Mouse (Mus musculus) bone marrow macrophage, adult 2 months (primary cell): ENCODE data around the gene Metap1d. TPM values are rescaled to one million over a fixed set of nuclear protein-coding genes. Genes with fewer than 3 reads are reported as not detected.

ENCODE experiments used
- H3K27ac ChIP-seq: 2 replicates; pipeline ENCODE4 v1.5.1; 2012; ENCODE audit warnings: low read depth, low read length; ENCODE audit not compliant: insufficient read depth
- H3K4me1 ChIP-seq: 2 replicates; pipeline ENCODE4 v1.6.1; 2012; ENCODE audit warnings: low read length; ENCODE audit not compliant: control insufficient read depth, insufficient read depth
- H3K4me3 ChIP-seq: 2 replicates; pipeline ENCODE4 v1.5.1; 2012; ENCODE audit warnings: mild to moderate bottlenecking, low read length, moderate library complexity; ENCODE audit not compliant: insufficient read depth
- CTCF ChIP-seq: IDR thresholded peaks from 2 replicates; pipeline ENCODE4 v1.5.1; 2012; ENCODE audit warnings: low read depth, mild to moderate bottlenecking, low read length, moderate library complexity
- POLR2A ChIP-seq: IDR thresholded peaks from 2 replicates; pipeline ENCODE4 v1.6.1; 2012; ENCODE audit warnings: mild to moderate bottlenecking, low read depth, low read length, borderline replicate concordance
- polyA plus RNA-seq: library from polyadenylated mRNA; stranded (reverse); fragments of >200 nt; gene quantifications from 2 replicates; pipeline ENCODE4 v1.2.4, GENCODE M21; 2012; ENCODE audit not compliant: missing spikeins, insufficient read depth, insufficient read length

Gene Metap1d
- polyA plus RNA-seq, 1 experiment, result 32.5 TPM

DNA sequence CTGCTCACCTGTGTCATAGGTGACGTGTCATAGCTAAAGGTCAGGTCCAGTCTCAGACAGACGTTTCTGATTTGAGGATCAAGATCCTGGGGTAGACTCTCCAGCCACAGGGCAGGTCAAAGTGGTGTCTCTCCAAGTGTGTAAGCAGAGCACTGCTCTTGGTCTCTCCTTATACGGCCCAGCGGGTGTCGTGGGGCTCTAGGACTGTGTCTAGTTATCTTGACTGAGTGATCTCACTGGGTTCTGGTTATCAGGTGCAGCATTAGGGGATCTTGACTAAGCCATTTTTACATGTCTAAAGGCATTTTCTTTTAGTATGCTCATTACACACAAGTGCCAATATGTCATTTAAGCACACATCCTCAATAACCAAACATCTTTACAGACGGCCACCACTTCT is 18.0 kb downstream of the Metap1d start:
- no peak overlapping the region for H3K27ac ChIP-seq
- no peaks in the 10 kb centered on the region for H3K4me1 ChIP-seq
- TF ChIP-seq CTCF, result no peak
- TF ChIP-seq POLR2A, result no peak

DNA sequence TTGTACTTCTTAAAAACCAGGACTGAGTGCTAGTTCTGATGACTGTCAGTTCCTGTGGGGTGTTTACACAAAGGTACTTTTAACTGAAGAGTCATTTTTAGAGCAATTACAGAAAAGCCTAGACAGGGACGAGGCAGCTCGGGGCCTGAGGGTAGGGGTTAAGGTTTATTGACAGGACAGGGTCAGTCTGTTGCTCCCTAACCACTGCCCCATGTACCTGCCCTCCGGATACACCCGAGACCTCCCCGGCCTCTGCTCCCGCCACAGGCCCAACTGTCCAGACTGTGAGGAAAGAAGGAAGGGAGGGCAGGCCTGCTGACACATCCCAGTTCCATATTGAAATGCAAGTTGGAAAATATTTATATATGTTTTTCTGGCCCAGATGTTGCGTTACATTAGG is 20.8 kb downstream of the Metap1d start:
- Histone ChIP-seq H3K27ac (no peak overlapping the region), H3K4me1 (no peaks in the 10 kb centered on the region), H3K4me3 (no peak overlapping the region)
- TF ChIP-seq CTCF (no peak), POLR2A (no peak)

More for the DNA sequence above, 18.0 kb downstream of the Metap1d start:
- no peak overlapping the region for H3K4me3 ChIP-seq

DNA sequence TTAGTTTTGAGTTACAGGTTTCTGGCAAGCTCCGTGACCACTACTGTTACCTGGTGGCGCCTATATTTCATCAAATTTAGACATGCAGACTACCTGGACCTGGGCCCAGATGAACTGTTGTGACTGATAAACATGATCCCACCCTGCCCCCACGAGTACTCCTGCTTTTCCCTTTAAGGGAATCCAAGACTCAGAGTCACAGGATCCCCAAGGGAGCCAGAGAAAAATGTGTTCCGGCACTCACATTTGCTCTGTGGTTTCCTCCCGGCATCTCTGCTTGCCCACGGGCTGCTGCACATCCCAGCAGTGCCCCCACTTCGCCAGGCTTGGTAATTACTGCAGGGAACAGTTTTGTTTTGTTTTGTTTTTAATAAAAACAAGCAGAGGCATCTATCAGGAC is 21.3 kb downstream of the Metap1d start:
- Histone ChIP-seq H3K27ac (no peak overlapping the region), H3K4me3 (no peak overlapping the region), H3K4me1 (no peaks in the 10 kb centered on the region)
- no peak for TF ChIP-seq POLR2A
- no peak for TF ChIP-seq CTCF

DNA sequence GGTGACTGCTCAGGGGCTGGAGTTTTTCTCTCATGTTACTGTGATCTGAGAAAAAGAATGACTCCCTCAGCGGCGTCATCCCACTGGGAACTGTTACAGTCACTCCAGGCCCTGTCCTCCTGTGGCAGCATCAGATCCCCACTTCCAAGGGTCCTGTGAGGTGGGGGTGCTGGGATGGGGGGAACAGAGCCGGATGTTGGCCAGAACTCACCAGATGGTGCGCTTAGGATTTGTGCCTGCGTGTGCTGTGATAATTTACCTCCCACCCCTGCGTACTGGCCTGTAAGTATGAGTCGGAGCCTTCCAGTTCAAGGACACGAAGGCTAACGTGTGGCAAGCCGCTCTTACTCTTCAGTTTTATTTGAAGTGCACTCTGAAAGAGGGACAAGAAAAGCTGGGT is 22.2 kb downstream of the Metap1d start:
- no peak overlapping the region for H3K4me3 ChIP-seq
- TF ChIP-seq CTCF, result no peak
- TF ChIP-seq POLR2A, result no peak
- H3K27ac ChIP-seq, result no peak overlapping the region
- no peaks in the 10 kb centered on the region for H3K4me1 ChIP-seq

DNA sequence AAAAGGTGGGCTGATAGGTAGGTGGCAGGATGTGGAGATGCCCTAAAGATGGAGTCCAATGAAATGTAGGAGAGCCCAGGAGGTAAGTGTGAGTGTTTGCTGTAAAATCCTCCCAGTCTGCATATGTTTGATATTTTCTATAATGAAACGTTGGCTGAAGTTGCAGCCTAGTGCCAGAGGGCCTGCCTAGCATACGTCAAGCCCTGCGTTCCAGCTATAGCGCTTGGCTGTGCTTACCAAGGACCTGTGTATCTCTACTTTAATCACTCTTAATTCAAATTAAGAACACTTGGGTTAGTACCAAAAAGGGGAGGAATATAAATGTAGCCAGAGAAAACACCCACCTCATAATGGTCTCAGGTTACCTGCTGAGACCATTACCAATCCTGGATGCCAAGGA is 22.7 kb downstream of the Metap1d start:
- Histone ChIP-seq H3K4me3 (no peak overlapping the region), H3K27ac (no peak overlapping the region), H3K4me1 (no peaks in the 10 kb centered on the region)
- TF ChIP-seq CTCF (no peak), POLR2A (no peak)

DNA sequence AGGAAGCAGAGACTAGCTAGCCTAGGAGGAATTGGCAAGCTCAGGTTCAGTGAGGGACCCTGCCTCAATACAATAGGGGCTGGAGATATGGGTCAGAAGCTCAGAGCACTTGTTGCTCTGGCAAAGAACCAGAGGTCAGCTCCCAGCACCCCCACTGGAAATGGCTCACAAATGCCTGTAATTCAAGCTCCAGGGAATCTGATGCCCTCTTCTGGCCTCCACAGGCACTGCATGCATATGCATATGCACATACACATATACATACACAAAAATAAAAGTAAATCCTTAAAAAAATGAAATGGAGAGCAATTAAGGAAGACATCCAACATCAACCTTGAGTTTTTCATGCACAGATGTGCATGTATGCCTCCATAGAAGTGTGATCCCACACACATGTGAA is 24.7 kb downstream of the Metap1d start:
- 0 out of 2 replicates have a peak, but pooled peaks have one; percentile 12 for TF ChIP-seq CTCF
- TF ChIP-seq POLR2A, result no peak
- peaks cover 10% of the 10 kb centered on the region for H3K4me1 ChIP-seq

DNA sequence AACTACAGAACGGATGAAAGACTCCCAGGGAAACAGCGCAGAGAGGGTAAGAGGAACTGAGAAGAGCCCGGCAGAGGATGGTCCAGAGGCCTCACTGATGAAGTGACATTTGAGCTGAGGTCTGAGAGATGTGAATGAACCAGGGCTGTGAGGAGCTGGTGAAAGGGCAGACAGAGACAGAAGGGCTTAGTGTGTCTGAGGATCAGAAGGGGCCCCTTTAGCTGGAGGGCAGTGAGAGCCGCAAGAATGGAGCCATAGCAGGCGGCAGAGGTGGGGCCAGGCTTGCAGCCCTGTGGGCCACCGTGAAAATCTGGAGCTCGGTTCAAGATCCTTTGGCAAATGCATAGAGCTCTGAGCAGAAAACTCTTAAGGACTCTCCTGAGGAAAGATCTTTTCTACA is 26.8 kb downstream of the Metap1d start:
- TF ChIP-seq CTCF (no peak), POLR2A (no peak)
- Histone ChIP-seq H3K27ac (no peak overlapping the region), H3K4me1 (peaks cover 22% of the 10 kb centered on the region), H3K4me3 (no peak overlapping the region)

More for the DNA sequence above, 24.7 kb downstream of the Metap1d start:
- no peak overlapping the region for H3K4me3 ChIP-seq
- no peak overlapping the region for H3K27ac ChIP-seq

DNA sequence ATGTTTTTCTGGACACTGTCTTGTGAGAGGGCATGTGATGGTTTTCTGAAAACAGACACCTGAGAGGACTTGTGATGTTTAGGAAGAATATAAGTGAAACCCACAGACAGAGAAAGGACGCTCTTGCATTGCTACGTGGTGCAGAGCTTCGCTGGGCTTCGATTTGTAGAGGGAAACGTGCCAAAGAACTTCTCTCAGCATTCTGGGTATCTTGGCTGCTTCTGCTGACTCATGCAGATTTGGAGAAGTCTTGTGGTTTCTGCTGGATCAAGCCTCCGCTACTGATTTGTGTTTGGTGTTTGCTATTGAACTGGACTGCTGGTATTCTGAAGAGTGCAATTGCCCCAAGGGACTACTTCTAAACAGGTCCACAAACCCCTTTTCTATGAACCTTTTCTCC is 28.7 kb downstream of the Metap1d start:
- peak overlapping the region; percentile 73 for H3K27ac ChIP-seq
- H3K4me1 ChIP-seq, result peaks cover 22% of the 10 kb centered on the region
- TF ChIP-seq CTCF (no peak), POLR2A (no peak)
- no peak overlapping the region for H3K4me3 ChIP-seq

DNA sequence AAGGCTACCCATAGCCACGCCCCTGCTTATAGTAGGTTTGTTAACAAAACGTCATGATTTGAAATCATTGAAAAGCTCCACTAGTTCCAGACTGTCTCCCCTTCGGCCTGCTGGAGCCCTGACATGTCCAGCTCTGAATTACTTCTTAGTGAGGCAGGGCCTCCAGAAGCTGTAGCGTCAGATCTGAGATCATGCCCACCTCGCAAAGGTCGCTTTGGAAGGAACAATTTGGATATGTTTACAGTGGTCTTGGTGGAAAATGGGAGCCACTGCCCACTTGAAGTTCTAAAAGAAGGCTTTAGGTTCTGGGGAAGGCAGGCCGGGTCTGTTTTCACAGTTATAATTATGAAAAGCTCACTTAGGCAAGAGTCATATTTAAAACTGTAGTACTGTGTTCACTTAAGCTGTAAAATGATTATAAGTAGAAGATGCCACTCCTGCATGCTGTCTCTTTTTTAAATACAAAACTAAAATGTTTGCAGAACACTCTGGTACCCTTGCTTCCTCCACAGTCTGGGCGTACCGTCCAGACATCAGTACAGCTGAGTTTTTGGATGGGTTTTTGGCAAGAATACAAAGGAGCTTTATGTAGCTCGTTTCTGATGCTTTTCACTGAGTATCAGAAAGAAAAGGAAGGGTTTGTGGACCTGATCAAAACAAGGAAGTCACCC is 30.1 kb downstream of the Metap1d start:
- Histone ChIP-seq H3K4me1 (peaks cover 22% of the 10 kb centered on the region), H3K27ac (no peak overlapping the region), H3K4me3 (no peak overlapping the region)
- no peak for TF ChIP-seq CTCF
- no peak for TF ChIP-seq POLR2A

DNA sequence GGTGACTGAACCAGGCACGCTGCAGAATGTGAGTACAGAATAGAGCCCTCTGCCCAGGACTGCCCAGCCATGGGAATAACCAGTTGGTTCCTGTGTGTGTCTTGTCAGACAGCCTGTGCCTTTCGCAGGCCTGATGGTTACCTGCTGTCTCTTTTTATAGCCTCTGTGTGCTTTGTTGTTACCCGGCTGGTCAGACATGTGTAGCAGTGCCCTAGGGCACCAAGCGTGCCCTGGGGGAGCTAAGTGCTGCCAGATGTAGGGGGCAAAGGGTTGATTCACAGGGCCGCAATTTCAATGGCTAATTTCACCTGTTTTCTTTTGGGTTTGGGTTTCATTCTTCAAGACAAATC is 30.6 kb downstream of the Metap1d start:
- TF ChIP-seq CTCF, result no peak
- TF ChIP-seq POLR2A, result no peak
- Histone ChIP-seq H3K27ac (no peak overlapping the region), H3K4me3 (no peak overlapping the region), H3K4me1 (peaks cover 22% of the 10 kb centered on the region)
